Mouse (Mus musculus): ENCODE data around the gene Noto. TPM values are rescaled to one million over a fixed set of nuclear protein-coding genes. Genes with fewer than 3 reads are reported as not detected.
A peak's percentile ranks its signal among the peaks of the same experiment; 100 is the strongest.
"Not testable (repeated sequence)": the region's sequence is repeated elsewhere in the genome, so short reads cannot be mapped to it uniquely, and the experiment has no call there.

Noto gene
- polyA plus RNA-seq, 1 experiment from 2014 or later, result not detected

- H3K4me2 ChIP-seq (ENCODE audit: low read depth, low read length), result peak overlapping the region; percentile 87; the same call in 1 of the 2 replicates
- H3K4me1 ChIP-seq (ENCODE audit: control insufficient read depth, insufficient read depth, low read length); H3K4me3 ChIP-seq (ENCODE audit: low read depth, low read length); H3K36me3 ChIP-seq (replicated peaks; ENCODE audit: control insufficient read depth, insufficient read depth, low read depth, low read length); DNase-seq (ENCODE audit: low spot score); H3K9me3 ChIP-seq (replicated peaks; ENCODE audit: control insufficient read depth, low read length); H3K27me3 ChIP-seq (ENCODE audit: control insufficient read depth, insufficient read depth, low read length); H3K27ac ChIP-seq (replicated peaks; ENCODE audit: low read depth, low read length); ATAC-seq (replicated peaks; ENCODE audit: insufficient number of reproducible peaks, low FRiP score, low TSS enrichment, low read depth): not testable (repeated sequence)
- WGBS, result 52% methylated on average over 1 of the region's 1 CpGs
- H3K9ac ChIP-seq (replicated peaks; ENCODE audit: low read length), result peak overlapping the region; percentile 18; the same call in 1 of the 2 replicates
Observed at GRCm38 (mm10) chr6:85450140-85450539, 26.5 kb downstream of the Noto start.

- Histone ChIP-seq H3K27ac (replicated peaks; ENCODE audit: low read depth, low read length) (peak within 1 kb of the TSS; percentile 87), H3K36me3 (replicated peaks; ENCODE audit: control insufficient read depth, insufficient read depth, low read depth, low read length) (no peaks in the 10 kb centered on the region; the same call in 1 of the 2 replicates), H3K9me3 (replicated peaks; ENCODE audit: control insufficient read depth, low read length) (no peaks in the 10 kb centered on the region), H3K27me3 (ENCODE audit: control insufficient read depth, insufficient read depth, low read length) (no peaks in the 10 kb centered on the region), H3K9ac (replicated peaks; ENCODE audit: low read length) (peak within 1 kb of the TSS; percentile 95), H3K4me2 (ENCODE audit: low read depth, low read length) (peak within 1 kb of the TSS; percentile 87), H3K4me3 (ENCODE audit: low read depth, low read length) (peak within 1 kb of the TSS; percentile 85), H3K4me1 (ENCODE audit: control insufficient read depth, insufficient read depth, low read length) (peaks cover 5% of the 10 kb centered on the region; the same call in 1 of the 2 replicates)
- ATAC-seq (replicated peaks; ENCODE audit: insufficient number of reproducible peaks, low FRiP score, low TSS enrichment, low read depth), result peak; percentile 93
- WGBS, result 2% methylated on average over 91 of the region's 96 CpGs
- DNase-seq (ENCODE audit: low spot score), result peak; percentile 100
Observed at GRCm38 (mm10) chr6:85450697-85451663, 27.3 kb downstream of the Noto start, which contains the start of gene Cct7. Gene Cct7, plus strand, starts transcription at chr6:85451514.

GRCm38 (mm10) chr6:85451664-85452410 lies 28.2 kb downstream of the Noto start, which contains the start of gene Pradc1:
Gene Pradc1, minus strand, starts transcription at chr6:85451970.
- Histone ChIP-seq H3K4me3 (ENCODE audit: low read depth, low read length) (peak within 1 kb of the TSS; percentile 85), H3K27ac (replicated peaks; ENCODE audit: low read depth, low read length) (peak within 1 kb of the TSS; percentile 87), H3K27me3 (ENCODE audit: control insufficient read depth, insufficient read depth, low read length) (no peaks in the 10 kb centered on the region), H3K4me2 (ENCODE audit: low read depth, low read length) (peak within 1 kb of the TSS; percentile 87), H3K9me3 (replicated peaks; ENCODE audit: control insufficient read depth, low read length) (no peaks in the 10 kb centered on the region), H3K4me1 (ENCODE audit: control insufficient read depth, insufficient read depth, low read length) (peaks cover 5% of the 10 kb centered on the region; the same call in 1 of the 2 replicates), H3K36me3 (replicated peaks; ENCODE audit: control insufficient read depth, insufficient read depth, low read depth, low read length) (no peaks in the 10 kb centered on the region), H3K9ac (replicated peaks; ENCODE audit: low read length) (peak within 1 kb of the TSS; percentile 95)
- ATAC-seq (replicated peaks; ENCODE audit: insufficient number of reproducible peaks, low FRiP score, low TSS enrichment, low read depth), result peak; percentile 91
- DNase-seq (ENCODE audit: low spot score), result peak; percentile 100
- WGBS, result under 1% methylated on average over 54 of the region's 54 CpGs

- no peaks in the 10 kb centered on the region for H3K27me3 ChIP-seq (ENCODE audit: control insufficient read depth, insufficient read depth, low read length)
- H3K9me3 ChIP-seq (replicated peaks; ENCODE audit: control insufficient read depth, low read length), result no peaks in the 10 kb centered on the region
- H3K9ac ChIP-seq (replicated peaks; ENCODE audit: low read length), result peak overlapping the region; percentile 95
- H3K27ac ChIP-seq (replicated peaks; ENCODE audit: low read depth, low read length), result peak overlapping the region; percentile 87
- H3K36me3 ChIP-seq (replicated peaks; ENCODE audit: control insufficient read depth, insufficient read depth, low read depth, low read length), result no peaks in the 10 kb centered on the region
- ATAC-seq (replicated peaks; ENCODE audit: insufficient number of reproducible peaks, low FRiP score, low TSS enrichment, low read depth) (peak; percentile 20; the same call in 1 of the 2 replicates), DNase-seq (ENCODE audit: low spot score) (no peak)
- 0% methylated on average over 15 of the region's 15 CpGs for WGBS
- H3K4me2 ChIP-seq (ENCODE audit: low read depth, low read length), result peak overlapping the region; percentile 87
- peak overlapping the region; percentile 85 for H3K4me3 ChIP-seq (ENCODE audit: low read depth, low read length)
- peaks cover 5% of the 10 kb centered on the region; the same call in 1 of the 2 replicates for H3K4me1 ChIP-seq (ENCODE audit: control insufficient read depth, insufficient read depth, low read length)
Observed at GRCm38 (mm10) chr6:85452411-85452665, 28.7 kb downstream of the Noto start.

- Histone ChIP-seq H3K36me3 (replicated peaks; ENCODE audit: control insufficient read depth, insufficient read depth, low read depth, low read length) (no peaks in the 10 kb centered on the region), H3K9me3 (replicated peaks; ENCODE audit: control insufficient read depth, low read length) (no peaks in the 10 kb centered on the region), H3K27me3 (ENCODE audit: control insufficient read depth, insufficient read depth, low read length) (no peaks in the 10 kb centered on the region), H3K4me1 (ENCODE audit: control insufficient read depth, insufficient read depth, low read length) (peaks cover 5% of the 10 kb centered on the region; the same call in 1 of the 2 replicates), H3K27ac (replicated peaks; ENCODE audit: low read depth, low read length) (no peak overlapping the region), H3K4me3 (ENCODE audit: low read depth, low read length) (peak overlapping the region; percentile 85), H3K4me2 (ENCODE audit: low read depth, low read length) (peak overlapping the region; percentile 87), H3K9ac (replicated peaks; ENCODE audit: low read length) (peak overlapping the region; percentile 95)
- DNase-seq (ENCODE audit: low spot score) (no peak), ATAC-seq (replicated peaks; ENCODE audit: insufficient number of reproducible peaks, low FRiP score, low TSS enrichment, low read depth) (no peak)
- WGBS, result 12% methylated on average over 7 of the region's 7 CpGs
Observed at GRCm38 (mm10) chr6:85452816-85453215, 29.1 kb downstream of the Noto start.

GRCm38 (mm10) chr6:85459621-85460020 lies 35.9 kb downstream of the Noto start:
- Histone ChIP-seq H3K9ac (replicated peaks; ENCODE audit: low read length) (no peak overlapping the region), H3K27ac (replicated peaks; ENCODE audit: low read depth, low read length) (no peak overlapping the region), H3K27me3 (ENCODE audit: control insufficient read depth, insufficient read depth, low read length) (no peaks in the 10 kb centered on the region), H3K36me3 (replicated peaks; ENCODE audit: control insufficient read depth, insufficient read depth, low read depth, low read length) (peaks cover 9% of the 10 kb centered on the region), H3K4me2 (ENCODE audit: low read depth, low read length) (no peak overlapping the region), H3K4me3 (ENCODE audit: low read depth, low read length) (no peak overlapping the region), H3K4me1 (ENCODE audit: control insufficient read depth, insufficient read depth, low read length) (no peaks in the 10 kb centered on the region), H3K9me3 (replicated peaks; ENCODE audit: control insufficient read depth, low read length) (no peaks in the 10 kb centered on the region)
- WGBS, result 86% methylated on average over 2 of the region's 2 CpGs
- ATAC-seq (replicated peaks; ENCODE audit: insufficient number of reproducible peaks, low FRiP score, low TSS enrichment, low read depth) (no peak), DNase-seq (ENCODE audit: low spot score) (no peak)

GRCm38 (mm10) chr6:85465381-85465780 lies 41.7 kb downstream of the Noto start:
- Histone ChIP-seq H3K4me1 (ENCODE audit: control insufficient read depth, insufficient read depth, low read length) (no peaks in the 10 kb centered on the region), H3K9me3 (replicated peaks; ENCODE audit: control insufficient read depth, low read length) (no peaks in the 10 kb centered on the region), H3K4me3 (ENCODE audit: low read depth, low read length) (no peak overlapping the region), H3K4me2 (ENCODE audit: low read depth, low read length) (no peak overlapping the region), H3K36me3 (replicated peaks; ENCODE audit: control insufficient read depth, insufficient read depth, low read depth, low read length) (peaks cover 24% of the 10 kb centered on the region), H3K27ac (replicated peaks; ENCODE audit: low read depth, low read length) (no peak overlapping the region), H3K27me3 (ENCODE audit: control insufficient read depth, insufficient read depth, low read length) (no peaks in the 10 kb centered on the region), H3K9ac (replicated peaks; ENCODE audit: low read length) (no peak overlapping the region)
- peak; percentile 35 for DNase-seq (ENCODE audit: low spot score)
- ATAC-seq (replicated peaks; ENCODE audit: insufficient number of reproducible peaks, low FRiP score, low TSS enrichment, low read depth), result no peak

Measured in embryonic facial prominence, embryonic 11.5 days (tissue).